Mouse (Mus musculus) cerebellum, adult 2 months (tissue): ENCODE results near the gene Has1.

Experiments used
- CTCF ChIP-seq: fragments of 200-500 bp; IDR thresholded peaks from 2 replicates; pipeline ENCODE4 v1.5.1; 2011; ENCODE audit warnings: low read depth, mild to moderate bottlenecking, control low read depth, low read length, moderate library complexity, borderline replicate concordance; ENCODE audit not compliant: insufficient read depth
- POLR2A ChIP-seq: fragments of 200-500 bp; IDR thresholded peaks from 2 replicates; pipeline ENCODE4 v1.6.1; 2011; ENCODE audit warnings: low read length, control low read depth, borderline replicate concordance; ENCODE audit not compliant: insufficient read depth

DNA sequence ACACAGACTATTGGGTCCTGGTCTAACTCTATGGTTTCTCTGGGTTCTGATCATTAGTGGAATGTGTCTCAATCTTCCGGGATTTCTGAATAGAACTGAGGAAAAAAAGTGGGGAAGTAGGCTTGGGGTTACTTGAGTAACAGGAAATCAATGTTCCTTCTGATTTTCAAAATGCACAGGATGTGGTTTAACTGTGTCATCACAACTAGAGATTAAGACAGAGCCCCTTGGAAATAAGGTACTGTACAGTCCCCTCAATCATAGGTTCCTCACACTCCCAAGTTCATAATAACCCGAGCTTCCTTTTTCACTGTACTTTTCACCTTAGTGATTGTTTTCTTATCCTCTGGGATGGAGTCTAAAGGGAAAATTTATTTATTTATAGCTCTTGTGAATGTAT lies 16.7 kb upstream of the Has1 start:
- TF ChIP-seq POLR2A (no peak), CTCF (no peak)
